Mouse (Mus musculus): ENCODE measurements at regions not wholly inside any gene's neighbourhood (a gene's known extent, or its start where the extent isn't known, plus 50 kb on each side); places are given as distances from the start of the nearest gene placed in this dataset.

DNA sequence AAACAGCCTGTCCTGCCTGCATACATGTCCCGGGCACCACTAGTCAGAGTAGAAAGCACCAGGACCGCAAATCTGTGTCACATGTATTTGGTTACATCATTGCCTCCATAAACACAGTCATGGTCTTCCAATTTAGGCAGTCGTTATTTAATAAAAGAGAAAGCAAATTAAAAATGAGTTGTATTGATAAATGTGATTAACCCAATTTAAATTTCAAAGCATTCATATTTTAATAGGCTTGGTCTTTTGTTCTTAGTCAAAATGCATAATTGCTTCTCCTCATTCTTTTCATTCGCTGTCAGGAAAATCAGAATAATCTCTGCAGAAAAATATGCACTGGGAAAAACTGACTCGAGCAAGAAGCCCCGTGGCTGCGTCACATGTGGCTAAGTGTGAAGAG is 307.3 kb upstream of the Id4 start:
- Histone ChIP-seq H3K9me3 (replicated peaks; ENCODE audit: control insufficient read depth, insufficient read depth, low read length, poor library complexity, severe bottlenecking) (no peaks in the 10 kb centered on the region), H3K4me3 (ENCODE audit: low read depth, low read length) (no peak overlapping the region), H3K27ac (ENCODE audit: insufficient read depth, low read length) (no peak overlapping the region), H3K4me1 (ENCODE audit: control insufficient read depth, insufficient read depth, low read length) (no peaks in the 10 kb centered on the region), H3K27me3 (ENCODE audit: control insufficient read depth, insufficient read depth, low read length, poor library complexity, severe bottlenecking) (no peaks in the 10 kb centered on the region), H3K9ac (ENCODE audit: low read depth, poor library complexity, severe bottlenecking) (no peak overlapping the region), H3K36me3 (ENCODE audit: control insufficient read depth, insufficient read depth, low read length, poor library complexity, severe bottlenecking) (no peaks in the 10 kb centered on the region)
- TF ChIP-seq POLR2A (IDR thresholded peaks at IDR 0.05; ENCODE audit: insufficient read depth, low read length): no peak
- TF ChIP-seq EP300 (IDR thresholded peaks at IDR 0.05; ENCODE audit: insufficient read depth, low read depth, low read length): no peak
- TF ChIP-seq CTCF (IDR thresholded peaks at IDR 0.05; ENCODE audit: low read depth, low read length): no peak

GRCm38 (mm10) chr13:47955504-47955903 is 305.5 kb upstream of the Id4 start:
- H3K36me3 ChIP-seq (ENCODE audit: control insufficient read depth, insufficient read depth, low read length, poor library complexity, severe bottlenecking): no peaks in the 10 kb centered on the region
- H3K27ac ChIP-seq (ENCODE audit: insufficient read depth, low read length): no peak overlapping the region
- no peak overlapping the region for H3K9ac ChIP-seq (ENCODE audit: low read depth, poor library complexity, severe bottlenecking)
- H3K4me3 ChIP-seq (ENCODE audit: low read depth, low read length): no peak overlapping the region
- no peaks in the 10 kb centered on the region for H3K4me1 ChIP-seq (ENCODE audit: control insufficient read depth, insufficient read depth, low read length)
- H3K27me3 ChIP-seq (ENCODE audit: control insufficient read depth, insufficient read depth, low read length, poor library complexity, severe bottlenecking): no peaks in the 10 kb centered on the region
- TF ChIP-seq POLR2A (IDR thresholded peaks at IDR 0.05; ENCODE audit: insufficient read depth, low read length) (no peak), CTCF (IDR thresholded peaks at IDR 0.05; ENCODE audit: low read depth, low read length) (no peak), EP300 (IDR thresholded peaks at IDR 0.05; ENCODE audit: insufficient read depth, low read depth, low read length) (no peak)
- no peaks in the 10 kb centered on the region for H3K9me3 ChIP-seq (replicated peaks; ENCODE audit: control insufficient read depth, insufficient read depth, low read length, poor library complexity, severe bottlenecking)

- H3K9me3 ChIP-seq (replicated peaks; ENCODE audit: control insufficient read depth, insufficient read depth, low read length, poor library complexity, severe bottlenecking): no peaks in the 10 kb centered on the region
- H3K27me3 ChIP-seq (ENCODE audit: control insufficient read depth, insufficient read depth, low read length, poor library complexity, severe bottlenecking): no peaks in the 10 kb centered on the region
- no peak overlapping the region for H3K27ac ChIP-seq (ENCODE audit: insufficient read depth, low read length)
- H3K9ac ChIP-seq (ENCODE audit: low read depth, poor library complexity, severe bottlenecking): no peak overlapping the region
- no peak overlapping the region for H3K4me3 ChIP-seq (ENCODE audit: low read depth, low read length)
- H3K36me3 ChIP-seq (ENCODE audit: control insufficient read depth, insufficient read depth, low read length, poor library complexity, severe bottlenecking): no peaks in the 10 kb centered on the region
- no peak for TF ChIP-seq POLR2A (IDR thresholded peaks at IDR 0.05; ENCODE audit: insufficient read depth, low read length)
- no peak for TF ChIP-seq CTCF (IDR thresholded peaks at IDR 0.05; ENCODE audit: low read depth, low read length)
- TF ChIP-seq EP300 (IDR thresholded peaks at IDR 0.05; ENCODE audit: insufficient read depth, low read depth, low read length): no peak
- H3K4me1 ChIP-seq (ENCODE audit: control insufficient read depth, insufficient read depth, low read length): no peaks in the 10 kb centered on the region
Observed at GRCm38 (mm10) chr13:47957662-47958061, 303.4 kb upstream of the Id4 start.

DNA sequence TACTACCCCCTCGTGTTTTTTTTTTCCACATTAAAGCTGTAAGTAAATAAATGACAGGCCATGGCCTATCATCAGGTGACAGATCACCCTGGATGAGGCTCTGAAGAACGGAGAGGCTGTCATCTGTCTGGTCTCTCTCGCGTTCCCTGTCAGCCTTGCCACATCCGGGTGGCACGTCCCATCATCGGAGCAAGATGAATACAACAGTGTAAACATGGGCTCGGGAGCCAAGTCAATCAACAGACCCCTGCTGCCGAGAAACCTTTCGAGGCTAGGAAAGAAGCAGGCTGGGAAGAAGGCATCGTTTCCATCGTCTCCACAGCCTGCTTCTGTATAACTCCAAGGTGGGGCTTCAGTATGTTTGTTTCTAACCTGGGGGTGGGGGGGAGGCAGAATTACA is 286.8 kb upstream of the Id4 start:
- Histone ChIP-seq H3K4me3 (ENCODE audit: low read depth, low read length) (no peak overlapping the region), H3K9me3 (replicated peaks; ENCODE audit: control insufficient read depth, insufficient read depth, low read length, poor library complexity, severe bottlenecking) (no peaks in the 10 kb centered on the region), H3K27ac (ENCODE audit: insufficient read depth, low read length) (no peak overlapping the region), H3K9ac (ENCODE audit: low read depth, poor library complexity, severe bottlenecking) (no peak overlapping the region), H3K36me3 (ENCODE audit: control insufficient read depth, insufficient read depth, low read length, poor library complexity, severe bottlenecking) (no peaks in the 10 kb centered on the region), H3K4me1 (ENCODE audit: control insufficient read depth, insufficient read depth, low read length) (no peaks in the 10 kb centered on the region), H3K27me3 (ENCODE audit: control insufficient read depth, insufficient read depth, low read length, poor library complexity, severe bottlenecking) (no peaks in the 10 kb centered on the region)
- TF ChIP-seq POLR2A (IDR thresholded peaks at IDR 0.05; ENCODE audit: insufficient read depth, low read length) (no peak), EP300 (IDR thresholded peaks at IDR 0.05; ENCODE audit: insufficient read depth, low read depth, low read length) (no peak), CTCF (IDR thresholded peaks at IDR 0.05; ENCODE audit: low read depth, low read length) (no peak)

DNA sequence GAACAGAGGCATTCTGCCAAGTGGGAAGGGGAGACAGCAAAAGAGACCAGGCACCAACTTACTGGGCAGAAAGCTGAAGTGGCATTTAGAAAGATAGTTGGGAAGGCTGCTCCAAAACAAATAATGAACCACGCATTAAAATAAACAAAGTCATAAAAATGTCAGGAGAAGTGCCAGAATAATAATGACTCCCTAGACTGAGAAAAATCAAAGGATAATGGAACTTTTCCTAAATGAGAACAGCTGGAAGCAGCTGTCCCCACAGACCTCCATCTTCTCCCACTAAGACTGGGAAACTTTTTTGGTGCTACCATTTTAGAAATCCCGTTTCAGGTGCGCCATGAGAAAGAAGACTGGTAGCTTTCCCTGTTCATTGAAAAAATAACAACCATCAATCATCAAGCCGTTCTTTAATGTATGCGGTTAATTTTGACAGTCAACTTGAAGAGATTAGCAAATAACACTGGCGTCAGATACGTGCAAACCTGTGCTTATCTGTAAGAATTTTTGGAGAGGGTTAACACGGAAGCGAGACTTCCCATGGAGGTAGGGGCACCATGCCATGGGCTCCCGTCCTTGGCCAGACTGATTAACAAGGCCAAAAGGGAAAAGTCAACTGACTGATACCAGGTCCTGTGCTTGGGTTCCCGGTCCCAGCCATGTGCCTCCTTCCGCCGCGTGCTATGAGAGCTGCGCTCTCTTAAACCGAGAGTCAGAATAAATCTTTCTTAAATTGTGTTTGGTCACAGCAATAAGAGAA is 286.1 kb upstream of the Id4 start:
- H3K27me3 ChIP-seq (ENCODE audit: control insufficient read depth, insufficient read depth, low read length, poor library complexity, severe bottlenecking): no peaks in the 10 kb centered on the region
- H3K4me1 ChIP-seq (ENCODE audit: control insufficient read depth, insufficient read depth, low read length): no peaks in the 10 kb centered on the region
- no peak overlapping the region for H3K27ac ChIP-seq (ENCODE audit: insufficient read depth, low read length)
- no peak overlapping the region for H3K4me3 ChIP-seq (ENCODE audit: low read depth, low read length)
- TF ChIP-seq EP300 (IDR thresholded peaks at IDR 0.05; ENCODE audit: insufficient read depth, low read depth, low read length) (no peak), CTCF (IDR thresholded peaks at IDR 0.05; ENCODE audit: low read depth, low read length) (no peak), POLR2A (IDR thresholded peaks at IDR 0.05; ENCODE audit: insufficient read depth, low read length) (no peak)
- no peaks in the 10 kb centered on the region for H3K36me3 ChIP-seq (ENCODE audit: control insufficient read depth, insufficient read depth, low read length, poor library complexity, severe bottlenecking)
- no peak overlapping the region for H3K9ac ChIP-seq (ENCODE audit: low read depth, poor library complexity, severe bottlenecking)
- no peaks in the 10 kb centered on the region for H3K9me3 ChIP-seq (replicated peaks; ENCODE audit: control insufficient read depth, insufficient read depth, low read length, poor library complexity, severe bottlenecking)

GRCm38 (mm10) chr13:47998495-47998894 is 262.5 kb upstream of the Id4 start:
- no peak for TF ChIP-seq CTCF (IDR thresholded peaks at IDR 0.05; ENCODE audit: low read depth, low read length)
- no peak for TF ChIP-seq EP300 (IDR thresholded peaks at IDR 0.05; ENCODE audit: insufficient read depth, low read depth, low read length)
- no peak for TF ChIP-seq POLR2A (IDR thresholded peaks at IDR 0.05; ENCODE audit: insufficient read depth, low read length)
- Histone ChIP-seq H3K36me3 (ENCODE audit: control insufficient read depth, insufficient read depth, low read length, poor library complexity, severe bottlenecking) (no peaks in the 10 kb centered on the region), H3K27ac (ENCODE audit: insufficient read depth, low read length) (no peak overlapping the region), H3K9me3 (replicated peaks; ENCODE audit: control insufficient read depth, insufficient read depth, low read length, poor library complexity, severe bottlenecking) (no peaks in the 10 kb centered on the region), H3K4me3 (ENCODE audit: low read depth, low read length) (no peak overlapping the region), H3K9ac (ENCODE audit: low read depth, poor library complexity, severe bottlenecking) (no peak overlapping the region), H3K4me1 (ENCODE audit: control insufficient read depth, insufficient read depth, low read length) (no peaks in the 10 kb centered on the region), H3K27me3 (ENCODE audit: control insufficient read depth, insufficient read depth, low read length, poor library complexity, severe bottlenecking) (no peaks in the 10 kb centered on the region; the same call in 1 of the 2 replicates)
